Mouse (Mus musculus) erythroblast, embryonic 14.5 days (primary cell): ENCODE measurements around the gene Edem3. TPM values are rescaled to one million over a fixed set of nuclear protein-coding genes. Genes with fewer than 3 reads are reported as not detected.
"Not testable (repeated sequence)": the region's sequence is repeated elsewhere in the genome, so short reads cannot be mapped to it uniquely, and the experiment has no call there.

Experiments used
- H3K27me3 ChIP-seq: 2 replicates; pipeline ENCODE4 v1.6.1; 2012; ENCODE audit warnings: inconsistent platforms; ENCODE audit not compliant: control insufficient read depth
- H3K36me3 ChIP-seq: 2 replicates; pipeline ENCODE4 v1.6.1; 2012; ENCODE audit warnings: mild to moderate bottlenecking, inconsistent platforms; ENCODE audit not compliant: control insufficient read depth
- H3K4me1 ChIP-seq: 2 replicates; pipeline ENCODE4 v1.6.1; 2012; ENCODE audit warnings: inconsistent platforms; ENCODE audit not compliant: control insufficient read depth
- H3K4me3 ChIP-seq: replicated peaks from 2 replicates; pipeline ENCODE3; 2012; ENCODE audit warnings: moderate library complexity, mild to moderate bottlenecking, inconsistent platforms
- H3K9me3 ChIP-seq: 2 replicates; pipeline ENCODE4 v1.6.1; 2012; ENCODE audit warnings: low read length, inconsistent platforms, mixed read lengths; ENCODE audit not compliant: control insufficient read depth
- GATA1 ChIP-seq: IDR thresholded peaks from 2 replicates; pipeline ENCODE4 v1.6.1; 2012; ENCODE audit warnings: low read length, inconsistent platforms, mixed read lengths
- TAL1 ChIP-seq: IDR thresholded peaks from 3 replicates; pipeline ENCODE4 v1.6.1; 2012; ENCODE audit warnings: low read length, inconsistent platforms, mixed read lengths
- polyA plus RNA-seq: library from polyadenylated mRNA; stranded (reverse); fragments of >175 nt; gene quantifications from 2 replicates; pipeline ENCODE4 v1.2.3, GENCODE M21; 2012

Edem3 gene
- polyA plus RNA-seq, 1 experiment: 0.09 TPM

DNA sequence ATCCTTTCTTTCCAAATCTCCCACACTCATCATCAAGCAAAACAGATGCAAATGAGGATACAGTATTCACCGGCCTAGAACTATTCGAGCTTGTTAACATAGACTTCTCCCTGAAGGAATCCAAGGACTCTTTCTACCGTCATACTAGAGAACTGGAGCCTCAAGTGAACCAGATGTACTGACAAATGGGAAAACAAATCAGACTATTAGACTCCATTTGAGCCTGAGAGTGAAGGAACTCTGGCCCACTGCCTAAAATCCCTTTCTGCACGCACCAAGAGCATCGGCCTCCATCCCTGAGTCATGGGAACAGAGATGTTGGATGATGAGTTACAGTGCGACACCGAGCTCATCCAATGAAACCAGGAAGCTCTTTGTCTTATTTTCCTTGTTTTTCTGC is 69.9 kb downstream of the Edem3 start:
- H3K4me1 ChIP-seq: no peaks in the 10 kb centered on the region
- no peak for TF ChIP-seq TAL1
- TF ChIP-seq GATA1: no peak
- no peak overlapping the region for H3K4me3 ChIP-seq
- H3K27me3 ChIP-seq: no peaks in the 10 kb centered on the region
- no peaks in the 10 kb centered on the region for H3K9me3 ChIP-seq
- peaks cover 2% of the 10 kb centered on the region for H3K36me3 ChIP-seq

DNA sequence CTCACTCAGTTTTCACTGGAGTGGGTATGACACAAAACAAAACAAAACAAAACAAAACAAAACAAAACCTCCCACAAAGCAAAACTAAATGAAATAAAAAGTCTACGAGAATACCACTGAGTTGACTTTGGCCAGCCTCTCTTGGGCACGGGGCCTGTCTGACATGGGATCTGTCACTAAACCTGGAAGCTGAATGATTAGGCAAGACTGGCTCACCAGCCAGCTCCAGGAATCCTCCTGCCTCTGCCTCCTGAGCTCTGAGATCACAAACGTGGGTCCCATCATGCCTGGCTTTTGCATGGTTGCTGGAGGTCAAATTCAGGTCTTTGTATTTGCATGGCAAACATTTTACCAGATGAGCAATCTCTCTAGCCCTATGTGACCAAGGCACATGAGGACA is 76.6 kb downstream of the Edem3 start:
- TF ChIP-seq TAL1 (no peak), GATA1 (no peak)
- H3K4me1 ChIP-seq: no peaks in the 10 kb centered on the region
- no peak overlapping the region for H3K4me3 ChIP-seq
- H3K36me3 ChIP-seq: no peaks in the 10 kb centered on the region
- no peaks in the 10 kb centered on the region for H3K27me3 ChIP-seq
- H3K9me3 ChIP-seq: no peaks in the 10 kb centered on the region; the same call in 1 of the 2 replicates

DNA sequence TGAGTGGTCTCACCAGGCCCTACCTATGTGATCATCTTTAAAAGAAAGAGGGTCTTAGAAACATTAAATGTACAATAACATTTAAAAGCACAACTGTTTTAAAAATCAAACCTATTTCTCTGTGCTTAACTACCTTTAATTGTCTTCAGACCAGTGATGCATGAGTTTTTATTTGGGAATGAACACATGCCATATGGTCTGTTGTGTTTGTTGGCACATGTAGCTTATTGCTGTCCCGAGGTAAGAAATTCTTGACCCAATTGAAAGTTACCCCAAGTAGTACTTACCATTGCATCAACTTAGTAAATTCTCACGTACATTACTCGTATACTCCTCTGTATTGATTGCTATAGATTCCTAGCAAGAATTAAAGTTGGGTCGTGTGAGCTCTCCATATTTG is 80.1 kb downstream of the Edem3 start:
- H3K27me3 ChIP-seq: no peaks in the 10 kb centered on the region
- TF ChIP-seq TAL1: no peak
- TF ChIP-seq GATA1: no peak
- H3K4me1 ChIP-seq: no peaks in the 10 kb centered on the region
- no peak overlapping the region for H3K4me3 ChIP-seq
- H3K36me3 ChIP-seq: no peaks in the 10 kb centered on the region
- H3K9me3 ChIP-seq: peaks cover 8% of the 10 kb centered on the region

DNA sequence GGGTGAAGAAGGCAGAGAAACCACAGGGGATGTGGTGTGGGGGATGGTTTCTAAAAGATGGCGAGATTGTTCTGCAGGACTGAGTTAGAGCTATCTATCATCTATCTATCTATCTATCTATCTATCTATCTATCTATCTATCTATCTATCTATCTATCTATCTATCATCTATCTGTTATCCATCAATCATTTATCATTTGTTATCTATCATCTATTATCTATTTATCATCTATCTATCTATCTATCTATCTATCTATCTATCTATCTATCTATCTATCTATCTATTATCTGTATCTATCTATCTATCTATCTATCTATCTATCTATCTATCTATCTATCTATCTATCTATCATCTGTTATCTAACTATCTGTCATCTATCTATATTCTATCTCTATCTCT is 85.2 kb downstream of the Edem3 start:
- H3K4me1 ChIP-seq, H3K4me3 ChIP-seq, H3K9me3 ChIP-seq, H3K36me3 ChIP-seq, H3K27me3 ChIP-seq: not testable (repeated sequence)

DNA sequence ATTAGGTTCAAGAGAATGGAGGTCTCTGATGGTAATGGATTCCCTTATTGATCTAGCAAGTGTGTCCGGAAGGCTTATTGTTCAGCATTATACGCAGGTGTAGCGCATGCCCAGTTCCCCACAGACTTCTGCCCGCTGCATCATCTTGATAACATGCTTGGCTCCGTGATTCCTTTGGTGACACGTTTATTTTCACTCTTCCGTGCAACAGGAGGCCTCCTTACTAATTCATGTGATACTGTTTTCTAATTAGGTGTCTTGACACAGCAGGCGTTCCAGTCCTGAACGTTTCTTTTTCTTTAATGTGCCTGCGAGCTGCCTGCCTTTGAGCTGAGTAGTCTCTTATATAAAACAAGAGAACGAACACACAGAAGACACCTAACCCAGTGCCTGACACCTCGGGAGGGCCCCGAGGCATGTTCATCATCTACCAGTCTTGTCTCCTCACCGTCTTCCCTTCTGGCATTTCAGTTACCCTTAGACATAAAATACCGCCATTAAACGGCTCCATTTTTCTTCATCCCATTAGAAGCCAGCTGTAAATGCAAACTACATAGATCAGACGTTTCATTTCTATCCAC is 90.2 kb downstream of the Edem3 start:
- Histone ChIP-seq H3K9me3 (no peaks in the 10 kb centered on the region; the same call in none of the 2 replicates), H3K27me3 (no peaks in the 10 kb centered on the region), H3K4me1 (no peaks in the 10 kb centered on the region), H3K36me3 (no peaks in the 10 kb centered on the region), H3K4me3 (no peak overlapping the region)
- TF ChIP-seq GATA1: no peak
- no peak for TF ChIP-seq TAL1

DNA sequence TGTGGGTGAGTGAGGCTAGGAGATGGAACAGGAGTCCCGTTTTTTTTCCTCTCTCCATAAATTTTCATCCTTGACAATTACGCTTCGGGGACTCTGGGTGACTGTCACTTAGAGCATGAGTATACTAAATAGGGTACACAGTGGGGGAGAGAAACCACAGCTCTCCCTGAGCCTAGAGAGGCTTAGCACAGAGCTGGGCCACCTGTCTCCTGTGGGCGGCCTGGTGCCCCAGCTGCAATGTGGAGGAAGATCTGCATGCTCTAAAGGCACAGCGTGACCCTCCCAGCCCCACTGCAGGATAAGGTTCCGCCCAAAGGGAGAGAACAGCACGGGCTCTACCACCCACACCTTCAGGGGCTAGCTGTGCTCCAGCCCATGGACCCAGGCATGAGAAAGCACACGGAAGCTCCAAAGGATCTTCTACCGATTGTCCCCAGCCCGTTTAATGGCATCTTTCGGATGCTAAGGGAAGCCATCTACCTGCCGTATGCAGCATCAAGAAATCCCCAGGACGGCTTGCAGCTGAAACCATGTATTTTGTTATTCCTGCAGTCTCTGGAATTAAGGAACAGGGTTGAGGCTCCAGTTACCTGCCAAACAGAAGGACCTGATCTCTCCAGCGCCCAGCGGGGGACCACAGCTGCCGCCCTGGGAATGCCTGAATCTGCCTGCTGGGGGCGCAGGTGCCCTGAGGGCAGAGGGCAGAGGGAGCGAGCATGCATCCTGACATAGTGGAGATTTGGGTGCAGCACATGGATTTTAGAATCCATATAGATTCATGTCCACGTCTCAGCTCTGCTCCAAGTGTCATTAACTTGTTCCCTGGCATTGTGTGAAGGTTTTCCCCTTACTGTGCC is 91.0 kb downstream of the Edem3 start:
- Histone ChIP-seq H3K4me3 (no peak overlapping the region), H3K9me3 (no peaks in the 10 kb centered on the region; the same call in 1 of the 2 replicates), H3K4me1 (no peaks in the 10 kb centered on the region), H3K27me3 (no peaks in the 10 kb centered on the region), H3K36me3 (no peaks in the 10 kb centered on the region)
- TF ChIP-seq TAL1 (no peak), GATA1 (no peak)

DNA sequence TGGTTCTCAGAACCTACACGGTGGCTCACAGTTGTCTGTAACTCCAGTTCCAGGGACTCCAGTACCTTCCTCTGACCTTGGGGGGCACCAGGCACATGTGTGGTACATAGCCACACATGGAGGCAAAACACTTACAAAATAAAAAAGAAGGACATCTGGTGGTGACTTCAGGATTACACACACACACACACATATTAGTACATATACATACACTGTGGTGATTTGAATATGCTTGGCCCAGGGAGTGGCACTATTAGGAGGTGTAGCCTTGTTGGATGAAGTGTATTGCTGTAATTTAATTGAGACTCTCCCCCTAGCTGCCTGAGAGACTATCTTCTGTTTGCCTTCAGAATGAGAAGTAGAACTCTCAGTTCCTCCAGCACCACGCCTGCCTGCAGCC is 93.1 kb downstream of the Edem3 start:
- H3K27me3 ChIP-seq: no peaks in the 10 kb centered on the region
- no peaks in the 10 kb centered on the region for H3K36me3 ChIP-seq
- H3K4me3 ChIP-seq: no peak overlapping the region
- H3K4me1 ChIP-seq: no peaks in the 10 kb centered on the region
- no peaks in the 10 kb centered on the region; the same call in 1 of the 2 replicates for H3K9me3 ChIP-seq
- TF ChIP-seq TAL1: no peak
- no peak for TF ChIP-seq GATA1

DNA sequence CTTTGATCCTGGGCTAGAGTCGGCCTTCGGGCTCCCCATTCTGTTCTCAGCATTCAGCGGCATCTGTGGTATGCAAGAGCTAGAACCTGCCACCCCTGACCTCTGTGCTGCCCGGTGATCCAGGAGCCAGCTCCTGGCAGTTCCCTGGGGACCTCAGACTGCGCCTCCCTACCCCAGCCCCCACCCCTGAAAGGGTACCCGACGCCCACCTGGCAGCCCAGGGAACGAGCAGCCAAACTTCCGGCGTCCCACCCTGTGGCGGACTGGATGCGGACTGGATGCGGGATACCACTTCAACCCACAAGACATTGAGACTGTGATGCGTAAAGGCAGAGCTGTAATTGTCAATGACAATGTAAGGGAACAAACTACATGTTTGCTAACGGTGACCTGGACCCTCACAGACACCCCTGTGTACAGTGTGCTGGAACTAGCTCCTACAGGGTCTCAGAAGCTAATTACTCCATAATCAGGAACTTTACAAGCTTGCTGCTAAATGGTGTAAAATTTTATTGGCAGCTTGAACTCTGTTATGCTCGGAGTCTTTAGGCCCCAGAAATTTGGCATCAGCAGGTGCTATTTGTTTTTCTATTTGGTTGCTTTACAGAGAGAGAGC is 94.9 kb downstream of the Edem3 start:
- Histone ChIP-seq H3K9me3 (no peaks in the 10 kb centered on the region; the same call in 1 of the 2 replicates), H3K27me3 (no peaks in the 10 kb centered on the region), H3K4me1 (no peaks in the 10 kb centered on the region), H3K4me3 (no peak overlapping the region), H3K36me3 (no peaks in the 10 kb centered on the region)
- no peak for TF ChIP-seq TAL1
- TF ChIP-seq GATA1: no peak

DNA sequence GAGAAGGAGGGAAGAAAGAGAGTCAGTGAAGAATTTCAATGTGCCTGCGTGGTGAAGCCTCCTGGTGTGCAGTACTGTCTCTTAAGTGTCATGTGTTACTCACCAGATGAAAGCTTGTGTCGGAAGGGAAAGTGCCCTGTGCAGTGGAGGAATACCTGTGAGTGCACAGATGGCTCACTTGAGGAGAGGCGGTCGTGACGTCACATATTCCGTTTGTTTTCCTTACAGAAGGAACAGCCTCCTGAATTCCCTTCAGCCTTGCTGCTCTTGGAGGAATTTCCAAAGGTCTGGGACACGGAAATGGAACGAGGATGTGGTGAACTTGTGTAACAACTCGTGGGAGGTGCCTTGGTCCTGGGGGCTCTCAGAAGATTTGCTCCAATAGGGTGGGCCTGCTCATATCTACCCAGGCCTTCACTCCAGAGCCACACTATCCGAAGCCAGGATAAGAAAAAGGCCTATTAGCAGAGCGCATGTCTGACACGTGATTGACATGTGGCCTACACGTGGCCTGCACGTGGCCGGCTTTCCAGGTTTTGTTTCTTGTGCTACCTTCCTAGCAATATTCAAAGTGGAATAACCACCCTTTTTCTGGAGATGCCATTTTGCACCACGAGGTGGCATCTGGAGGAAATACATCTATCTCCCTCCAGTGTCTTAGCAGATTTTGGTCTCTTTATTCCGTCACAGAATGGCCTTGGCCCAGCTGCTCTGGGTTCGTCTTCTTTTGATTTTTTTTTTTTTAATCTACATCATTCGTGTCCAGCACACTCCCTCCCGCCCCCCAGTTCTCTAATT is 96.1 kb downstream of the Edem3 start:
- TF ChIP-seq GATA1 (no peak), TAL1 (no peak)
- H3K9me3 ChIP-seq: no peaks in the 10 kb centered on the region; the same call in 1 of the 2 replicates

More for the DNA sequence above, 96.1 kb downstream of the Edem3 start:
- no peaks in the 10 kb centered on the region for H3K27me3 ChIP-seq
- no peak overlapping the region for H3K4me3 ChIP-seq
- no peaks in the 10 kb centered on the region for H3K36me3 ChIP-seq
- H3K4me1 ChIP-seq: no peaks in the 10 kb centered on the region
